Mouse (Mus musculus) lung, adult 2 months (tissue): ENCODE data around the gene Esyt2. TPM values are rescaled to one million over a fixed set of nuclear protein-coding genes. Genes with fewer than 3 reads are reported as not detected.
A peak's percentile ranks its signal among the peaks of the same experiment; 100 is the strongest.

Experiments used
- DNase-seq: peaks from one replicate; pipeline ENCODE4 v3.0.0; 2022
- H3K4me1 ChIP-seq: fragments of 200-500 bp; 2 replicates; pipeline ENCODE4 v1.6.1; 2011; ENCODE audit warnings: low read length; ENCODE audit not compliant: control insufficient read depth, insufficient read depth
- H3K4me3 ChIP-seq: fragments of 200-500 bp; replicated peaks from 2 replicates; pipeline ENCODE3; 2011; ENCODE audit warnings: low read depth, mild to moderate bottlenecking, control low read depth, low read length; ENCODE audit errors: extremely low read depth
- CTCF ChIP-seq: fragments of 200-500 bp; IDR thresholded peaks from 2 replicates; pipeline ENCODE4 v1.5.1; 2011; ENCODE audit warnings: mild to moderate bottlenecking, low read length, control low read depth; ENCODE audit not compliant: insufficient read depth
- POLR2A ChIP-seq: fragments of 200-500 bp; IDR thresholded peaks from 2 replicates; pipeline ENCODE4 v1.6.1; 2011; ENCODE audit warnings: low read depth, mild to moderate bottlenecking, control low read depth, low read length, borderline replicate concordance; ENCODE audit errors: extremely low read depth
- WGBS: fragments of 180-500 bp; shearing (Covaris S2); methylation state at CpG from one replicate; pipeline ENCODE4 v1.1.7; 2018; 5-methylcytosine and 5-hydroxymethylcytosine counted together
- polyA plus RNA-seq: library from polyadenylated mRNA; depleted of rRNA; stranded (reverse); fragments of >200 nt; gene quantifications from 2 replicates; pipeline ENCODE4 v1.2.3, GENCODE M21; 2012

Esyt2 gene
- polyA plus RNA-seq, 1 experiment: 15.0 TPM

DNA sequence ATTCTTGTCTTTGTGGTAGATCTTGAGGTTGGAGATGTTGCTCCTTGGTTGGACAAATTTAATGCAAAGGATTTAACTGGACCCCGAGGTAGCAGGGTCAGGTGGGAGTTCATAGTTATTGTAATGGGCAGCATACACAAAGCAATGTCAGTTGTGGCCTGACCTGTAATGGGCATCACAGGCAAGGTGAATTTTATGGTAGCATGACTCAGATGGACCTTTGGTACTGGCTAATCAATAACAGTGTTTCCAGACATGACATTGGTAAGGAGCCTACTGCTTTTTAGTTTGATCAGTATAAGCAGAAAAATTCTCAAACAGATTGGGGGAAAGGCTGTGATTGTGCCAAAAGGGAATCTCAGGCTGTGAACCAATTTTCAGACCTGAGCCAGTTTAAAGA, 105.8 kb downstream of the Esyt2 start:
- 74% methylated on average over 1 of the region's 1 CpGs for WGBS
- H3K4me1 ChIP-seq: no peaks in the 10 kb centered on the region
- TF ChIP-seq CTCF: no peak
- TF ChIP-seq POLR2A: no peak
- DNase-seq: no peak
- no peak overlapping the region for H3K4me3 ChIP-seq

DNA sequence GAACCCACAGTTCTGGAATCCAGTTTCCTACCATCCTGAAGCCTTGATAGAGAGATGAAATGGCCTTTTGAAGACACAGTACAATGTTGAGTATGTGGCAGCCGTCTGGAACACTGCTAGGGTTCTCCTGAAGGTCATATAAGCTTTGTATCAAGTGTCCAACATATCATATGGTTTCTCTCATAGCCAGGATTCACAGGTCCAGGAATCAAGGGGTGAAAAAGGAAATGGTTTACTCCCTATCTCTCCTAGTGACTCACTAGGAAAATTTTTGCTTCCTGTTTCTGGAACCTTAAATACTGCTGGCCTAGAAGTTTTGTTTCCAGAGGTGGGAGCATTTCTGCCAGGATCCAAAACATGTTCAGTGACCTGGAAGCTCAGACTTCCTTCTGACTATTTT, 108.9 kb downstream of the Esyt2 start:
- 26% methylated on average over 1 of the region's 1 CpGs for WGBS
- no peak overlapping the region for H3K4me3 ChIP-seq
- no peaks in the 10 kb centered on the region for H3K4me1 ChIP-seq
- no peak for DNase-seq
- TF ChIP-seq POLR2A (no peak), CTCF (no peak)

DNA sequence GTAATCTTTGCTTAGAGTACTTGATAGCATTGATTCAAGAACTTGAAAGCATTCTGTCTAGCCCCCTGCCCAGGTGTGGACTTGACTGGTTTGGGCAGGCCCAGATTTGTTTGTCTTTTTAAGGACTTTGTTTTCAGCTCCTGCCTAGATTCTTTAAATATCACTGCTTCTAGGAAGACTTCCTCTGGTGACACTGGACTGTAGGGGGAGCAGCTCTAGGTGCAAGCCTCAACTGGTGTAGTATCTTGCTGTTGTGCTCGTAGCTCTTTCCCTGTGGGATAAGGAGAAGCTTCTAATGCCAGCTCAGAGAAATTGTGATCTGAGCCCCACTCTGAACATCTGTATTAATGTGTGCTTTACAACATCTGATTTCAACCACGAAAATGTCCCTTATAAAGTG, 113.3 kb downstream of the Esyt2 start:
- no peak for TF ChIP-seq POLR2A
- TF ChIP-seq CTCF: no peak
- no peak for DNase-seq
- 67% methylated on average over 2 of the region's 2 CpGs for WGBS
- H3K4me1 ChIP-seq: no peaks in the 10 kb centered on the region
- H3K4me3 ChIP-seq: no peak overlapping the region

DNA sequence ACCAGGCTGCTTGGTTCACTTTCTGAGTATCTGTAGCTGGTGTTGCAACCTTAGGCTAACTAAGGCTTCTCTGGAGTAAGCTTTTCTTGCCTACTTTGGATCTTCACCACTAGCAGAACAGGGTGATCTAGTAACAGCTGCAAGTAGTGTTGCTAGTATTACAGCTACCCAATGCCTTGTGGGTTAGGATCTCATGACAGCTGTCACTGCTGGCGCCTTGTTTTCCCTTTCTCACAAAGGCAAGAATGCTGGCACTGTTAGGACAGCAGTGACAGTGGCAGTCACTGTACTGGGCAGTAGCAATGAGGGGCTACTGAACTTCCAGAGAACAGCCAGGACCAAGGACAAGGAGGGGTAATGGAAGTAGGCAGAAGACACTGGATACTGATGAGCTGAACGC, 114.3 kb downstream of the Esyt2 start:
- Histone ChIP-seq H3K4me1 (no peaks in the 10 kb centered on the region), H3K4me3 (no peak overlapping the region)
- no peak for DNase-seq
- 80% methylated on average over 2 of the region's 2 CpGs for WGBS
- TF ChIP-seq POLR2A (no peak), CTCF (no peak)

DNA sequence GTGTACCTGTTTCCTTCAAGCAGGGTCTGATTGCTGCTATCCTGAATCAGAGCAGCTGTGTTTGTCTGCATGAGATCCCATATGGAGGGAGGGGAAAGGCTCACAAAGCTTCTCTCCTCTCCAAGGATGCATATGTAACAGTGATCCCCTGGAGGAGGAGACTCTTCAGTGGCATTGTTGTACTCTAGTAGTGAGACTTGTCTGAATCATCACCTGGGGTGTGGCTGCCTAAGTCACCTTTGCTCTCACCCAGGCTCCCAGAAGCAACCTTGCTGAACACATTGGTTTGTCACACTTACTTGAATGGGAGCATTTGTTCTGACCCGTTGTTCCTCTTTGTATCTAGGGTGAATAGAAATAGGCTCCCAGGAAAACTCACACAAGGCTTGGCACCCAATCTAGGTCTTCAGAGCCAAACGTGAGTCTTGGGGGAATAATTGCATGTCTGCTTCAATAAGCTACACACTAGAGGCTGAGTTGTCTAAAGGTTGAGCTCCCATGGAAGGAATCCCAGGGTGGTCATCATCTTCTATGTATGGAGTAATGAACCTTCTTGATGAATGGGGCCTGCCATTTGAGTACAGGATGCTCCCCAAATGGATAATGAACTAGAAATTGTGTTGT, 115.2 kb downstream of the Esyt2 start:
- TF ChIP-seq CTCF (no peak), POLR2A (no peak)
- H3K4me3 ChIP-seq: no peak overlapping the region
- no peaks in the 10 kb centered on the region for H3K4me1 ChIP-seq
- 78% methylated on average over 2 of the region's 2 CpGs for WGBS
- no peak for DNase-seq

DNA sequence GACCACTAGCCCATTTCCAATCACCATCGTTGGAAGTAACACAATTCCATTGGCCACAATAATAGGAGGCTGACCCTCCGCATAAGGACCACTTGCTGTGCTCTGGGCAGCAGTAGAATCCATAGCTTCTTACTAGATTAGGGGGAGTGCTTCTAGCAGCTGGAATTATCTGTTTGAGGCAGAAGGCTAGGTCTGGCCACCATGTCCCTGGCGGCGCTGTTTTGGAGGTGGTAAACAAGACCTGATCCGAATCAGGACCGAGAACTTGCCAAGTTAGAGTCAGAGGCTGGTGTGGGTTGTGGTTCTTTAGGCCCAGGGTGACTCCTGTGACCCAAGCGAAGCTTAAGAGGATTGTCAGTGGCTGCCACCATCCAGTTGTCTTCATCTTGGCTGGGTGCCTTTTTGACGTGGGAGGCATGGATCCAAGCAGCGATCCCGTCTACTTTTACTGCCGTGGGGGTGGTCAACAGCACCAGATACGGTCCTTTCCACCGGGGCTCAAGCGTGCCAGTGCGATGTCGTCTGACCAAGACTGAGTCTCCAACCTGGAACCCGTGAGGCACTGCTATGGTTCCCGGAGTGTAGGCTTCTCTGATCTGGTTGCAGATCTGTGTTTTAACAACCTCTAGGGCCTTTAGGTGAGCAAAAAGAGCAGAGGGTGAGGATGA, 123.2 kb downstream of the Esyt2 start:
- WGBS: 97% methylated on average over 18 of the region's 18 CpGs
- TF ChIP-seq POLR2A (no peak), CTCF (no peak)

DNA sequence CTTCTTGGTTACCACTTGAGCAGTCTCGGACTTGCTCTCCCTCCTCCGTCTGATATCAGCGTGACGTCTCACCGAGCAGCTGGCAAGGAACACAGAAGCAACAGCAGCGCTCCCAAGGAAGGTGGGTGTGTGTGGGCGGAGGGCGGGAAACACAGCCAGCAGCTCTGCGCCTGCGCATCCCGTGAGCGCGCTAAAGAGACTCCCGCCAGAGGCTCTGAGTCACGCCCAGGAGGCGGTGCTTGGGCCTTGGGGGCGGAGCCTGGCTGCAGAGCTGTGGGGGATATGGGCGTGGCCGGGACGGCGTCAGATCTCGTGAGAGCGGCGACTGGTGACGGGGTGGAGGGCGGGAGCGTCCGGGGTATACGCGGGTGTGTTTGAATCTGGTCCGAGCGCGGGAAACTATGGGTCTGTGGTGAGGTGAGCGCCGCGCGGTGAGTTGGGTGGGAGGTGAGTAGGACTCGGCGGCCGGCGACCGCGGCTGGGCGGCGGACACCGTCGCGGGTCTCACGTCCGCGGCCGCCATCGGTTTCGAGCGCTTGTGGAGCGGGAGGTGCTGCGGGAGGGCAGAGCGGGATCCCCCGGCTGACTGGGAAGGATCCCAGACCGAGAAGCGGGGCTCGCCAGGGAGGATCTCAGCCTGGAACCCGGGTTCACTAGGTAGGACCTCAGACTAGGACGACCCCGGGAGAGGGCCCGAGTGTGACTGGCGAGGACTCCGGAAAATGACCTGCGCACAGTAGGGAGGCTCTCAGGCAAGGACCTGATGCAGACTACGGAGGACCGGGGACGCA, 124.2 kb downstream of the Esyt2 start, which contains the start of gene Ncapg2:
Ncapg2 (plus strand) TSS at position 358 of the 791 bp plus-strand sequence.
- H3K4me3 ChIP-seq: peak within 1 kb of the TSS; percentile 63
- peak; percentile 99 for DNase-seq
- no peaks in the 10 kb centered on the region for H3K4me1 ChIP-seq
- TF ChIP-seq CTCF (no peak), POLR2A (0 out of 2 replicates have a peak, but pooled peaks have one; percentile 19)
- under 1% methylated on average over 72 of the region's 72 CpGs for WGBS

More for the DNA sequence above, 123.2 kb downstream of the Esyt2 start:
- Histone ChIP-seq H3K4me3 (no peak overlapping the region), H3K4me1 (no peaks in the 10 kb centered on the region)
- DNase-seq: no peak

DNA sequence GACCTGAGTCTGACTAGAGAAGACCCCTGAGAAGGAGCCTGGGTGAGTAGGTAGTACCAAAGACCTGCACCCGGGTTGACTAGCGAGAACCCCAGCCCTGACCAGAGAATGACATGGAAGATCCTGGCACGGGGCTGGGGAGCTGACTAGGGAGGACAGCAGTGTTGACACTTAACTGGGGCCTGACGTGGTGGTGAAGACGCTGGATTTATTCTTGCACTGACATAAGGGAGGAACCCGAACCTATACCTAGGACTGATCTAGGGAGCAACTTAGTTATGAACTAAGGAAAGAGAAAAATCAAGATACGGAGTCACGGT, 124.8 kb downstream of the Esyt2 start:
- no peak for DNase-seq
- Histone ChIP-seq H3K4me1 (no peaks in the 10 kb centered on the region), H3K4me3 (peak overlapping the region; percentile 60)
- 4% methylated on average over 8 of the region's 8 CpGs for WGBS
- TF ChIP-seq POLR2A (no peak), CTCF (no peak)

DNA sequence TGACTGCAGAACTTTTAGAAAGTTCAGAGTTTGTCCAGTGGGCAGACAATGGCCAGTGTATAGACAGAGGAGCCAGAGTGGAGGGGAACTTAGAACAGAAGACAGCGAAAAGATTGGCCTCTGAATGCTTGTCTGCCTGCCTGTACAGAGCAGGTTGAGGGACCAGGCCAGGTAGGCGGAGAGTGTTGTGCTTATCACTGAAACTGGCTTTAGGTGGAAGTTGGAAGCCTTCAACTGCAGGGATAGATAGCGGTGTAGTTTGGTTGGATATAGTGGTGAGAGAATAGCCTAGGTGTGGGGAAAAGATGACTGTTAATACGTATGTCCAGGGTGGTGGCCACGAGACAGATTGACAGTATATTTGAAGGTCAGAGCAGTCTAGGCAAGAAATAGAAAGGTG, 126.9 kb downstream of the Esyt2 start:
- H3K4me3 ChIP-seq: no peak overlapping the region
- TF ChIP-seq CTCF: no peak
- TF ChIP-seq POLR2A: no peak
- 92% methylated on average over 5 of the region's 5 CpGs for WGBS
- no peak for DNase-seq
- no peaks in the 10 kb centered on the region for H3K4me1 ChIP-seq
